Mouse (Mus musculus) hindbrain, embryonic 16.5 days (tissue): ENCODE data around the gene Bbc3. TPM values are rescaled to one million over a fixed set of nuclear protein-coding genes. Genes with fewer than 3 reads are reported as not detected.

Experiments
- ATAC-seq: fragments of 200-750 bp; cut with Nextera tagmentation; 2 replicates; pipeline ENCODE4 v1.8.0; 2017; ENCODE audit warnings: moderate TSS enrichment, moderate library complexity
- H3K27ac ChIP-seq: fragments of 300-500 bp; sonication (generic); 2 replicates; pipeline ENCODE4 v1.5.1; 2014; ENCODE audit warnings: low read depth, mild to moderate bottlenecking, control low read depth, low read length, moderate library complexity
- H3K27me3 ChIP-seq: fragments of 300-500 bp; sonication (generic); replicated peaks from 2 replicates; pipeline ENCODE4 v1.6.1; 2014; ENCODE audit warnings: low read length; ENCODE audit not compliant: control insufficient read depth, insufficient read depth
- H3K36me3 ChIP-seq: fragments of 300-500 bp; sonication (generic); 2 replicates; pipeline ENCODE4 v1.6.1; 2014; ENCODE audit warnings: mild to moderate bottlenecking, low read length, moderate library complexity, mixed read lengths; ENCODE audit not compliant: control insufficient read depth, insufficient read depth
- H3K4me1 ChIP-seq: fragments of 300-500 bp; sonication (generic); 2 replicates; pipeline ENCODE4 v1.6.1; 2014; ENCODE audit warnings: low read depth, low read length; ENCODE audit not compliant: control insufficient read depth, insufficient read depth
- H3K4me2 ChIP-seq: fragments of 300-500 bp; sonication (generic); 2 replicates; pipeline ENCODE4 v1.6.1; 2014; ENCODE audit warnings: mild to moderate bottlenecking, low read length, control low read depth, moderate library complexity
- H3K4me3 ChIP-seq: fragments of 300-500 bp; sonication (generic); 2 replicates; pipeline ENCODE4 v1.5.1; 2014; ENCODE audit warnings: mild to moderate bottlenecking, low read length, control low read depth, moderate library complexity
- H3K9ac ChIP-seq: fragments of 300-500 bp; sonication (generic); 2 replicates; pipeline ENCODE4 v1.6.1; 2014; ENCODE audit warnings: low read depth, mild to moderate bottlenecking, control low read depth, low read length, moderate library complexity
- H3K9me3 ChIP-seq: fragments of 300-500 bp; sonication (generic); 2 replicates; pipeline ENCODE4 v1.6.1; 2014; ENCODE audit warnings: mild to moderate bottlenecking, low read length, moderate library complexity; ENCODE audit not compliant: control insufficient read depth
- WGBS: fragments of 180-500 bp; shearing (Covaris S2); extraction: QIAGEN DNeasy Blood & Tissue Kit; methylation state at CpG from one replicate; pipeline ENCODE4 v1.1.7; 2014; 5-methylcytosine and 5-hydroxymethylcytosine counted together
- polyA plus RNA-seq: library from polyadenylated mRNA; unstranded; fragments of >200 nt; fragmentation: Nextera tagmentation; extraction: Ambion mirVana; gene quantifications from 2 replicates; pipeline ENCODE4 v1.2.1, GENCODE M21; 2015

Bbc3 gene
- polyA plus RNA-seq, 1 experiment from 2014 or later = 32.7 TPM

DNA sequence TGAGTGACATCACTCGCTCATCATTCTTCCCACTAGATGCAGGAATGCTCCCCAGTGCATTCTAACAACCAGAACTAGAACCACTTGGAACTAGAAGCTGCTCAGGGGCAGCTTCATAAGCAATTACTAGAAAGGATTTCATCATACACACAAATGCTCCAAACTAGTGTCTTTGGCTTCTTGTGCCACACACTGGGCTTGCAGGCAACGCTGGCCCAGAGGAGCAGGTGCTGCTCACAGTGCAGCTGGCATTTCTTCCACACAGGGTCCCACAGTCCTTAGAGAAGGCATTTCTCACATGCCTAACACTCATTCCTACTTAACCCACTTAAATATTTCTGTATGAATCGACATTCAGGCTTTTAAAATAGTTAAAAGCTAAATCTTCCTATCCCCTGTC is 49.4 kb downstream of the Bbc3 start:
- H3K4me2 ChIP-seq = no peak overlapping the region
- no peak overlapping the region for H3K4me3 ChIP-seq
- H3K27ac ChIP-seq = no peak overlapping the region
- H3K36me3 ChIP-seq = peaks cover 19% of the 10 kb centered on the region
- no peaks in the 10 kb centered on the region for H3K27me3 ChIP-seq
- H3K4me1 ChIP-seq = no peaks in the 10 kb centered on the region
- ATAC-seq = no peak
- 85% methylated on average over 3 of the region's 3 CpGs for WGBS
- no peaks in the 10 kb centered on the region for H3K9me3 ChIP-seq
- H3K9ac ChIP-seq = no peak overlapping the region

DNA sequence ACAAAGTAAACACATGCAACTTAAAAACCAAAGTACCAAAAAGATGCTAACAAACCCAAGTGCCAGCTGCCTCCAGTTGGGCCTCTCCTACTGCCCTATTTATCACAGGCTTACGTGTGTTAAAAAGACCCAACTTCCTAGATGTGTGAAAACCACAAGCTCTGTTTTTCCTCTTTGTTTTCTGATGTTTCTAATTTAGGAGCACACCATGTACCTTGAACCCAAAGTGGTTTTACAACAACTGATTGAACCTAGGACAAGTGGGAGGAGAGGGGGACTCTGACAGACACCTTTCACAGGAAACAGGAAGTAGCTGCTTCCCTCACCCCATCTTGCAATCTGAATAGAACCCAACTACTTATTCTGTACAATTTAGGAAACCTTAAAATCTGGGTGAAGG is 56.1 kb downstream of the Bbc3 start:
- Histone ChIP-seq H3K4me1 (0 out of 2 replicates have a peak, but pooled peaks cover 2% of the 10 kb centered on the region), H3K27ac (no peak overlapping the region), H3K27me3 (no peaks in the 10 kb centered on the region), H3K4me3 (no peak overlapping the region), H3K36me3 (peaks cover 16% of the 10 kb centered on the region), H3K9ac (no peak overlapping the region), H3K9me3 (no peaks in the 10 kb centered on the region), H3K4me2 (no peak overlapping the region)
- WGBS = 81% methylated on average over 1 of the region's 1 CpGs
- no peak for ATAC-seq

DNA sequence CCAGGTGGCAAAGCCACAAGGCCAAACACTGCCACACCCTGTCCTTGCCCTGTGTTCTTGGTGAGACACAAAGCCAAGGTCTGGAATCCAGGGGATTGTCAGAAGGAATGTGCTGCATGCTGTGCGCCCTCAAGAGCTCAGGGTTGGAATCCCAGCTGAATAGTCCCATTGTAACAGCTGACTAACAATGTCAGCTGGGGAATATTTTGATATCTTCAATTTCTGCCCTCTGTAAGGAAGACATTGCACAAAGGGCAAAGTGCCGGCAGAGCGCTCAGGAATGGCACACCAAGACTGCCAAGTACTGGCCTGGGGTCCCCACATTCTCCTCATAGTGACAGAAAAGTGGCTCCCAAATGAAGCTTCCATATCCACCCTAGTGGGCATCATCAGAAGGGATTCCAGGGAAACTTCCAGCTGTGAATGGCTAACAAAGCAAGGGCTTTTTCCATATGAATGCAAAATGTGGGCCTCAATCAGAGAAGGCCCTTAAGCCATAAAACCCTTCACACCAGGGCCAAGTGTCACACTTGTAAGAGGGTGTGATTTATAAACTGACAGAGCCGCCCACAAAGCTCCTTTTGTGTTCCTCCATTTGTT is 56.8 kb downstream of the Bbc3 start:
- Histone ChIP-seq H3K27ac (0 out of 2 replicates have a peak overlapping the region, but pooled peaks have one; percentile 34), H3K9ac (no peak overlapping the region), H3K4me3 (no peak overlapping the region), H3K36me3 (peaks cover 16% of the 10 kb centered on the region), H3K4me1 (0 out of 2 replicates have a peak, but pooled peaks cover 2% of the 10 kb centered on the region), H3K4me2 (no peak overlapping the region), H3K9me3 (no peaks in the 10 kb centered on the region), H3K27me3 (no peaks in the 10 kb centered on the region)
- 17% methylated on average over 4 of the region's 4 CpGs for WGBS
- peak; percentile 45; the same call in 1 of the 2 replicates for ATAC-seq

DNA sequence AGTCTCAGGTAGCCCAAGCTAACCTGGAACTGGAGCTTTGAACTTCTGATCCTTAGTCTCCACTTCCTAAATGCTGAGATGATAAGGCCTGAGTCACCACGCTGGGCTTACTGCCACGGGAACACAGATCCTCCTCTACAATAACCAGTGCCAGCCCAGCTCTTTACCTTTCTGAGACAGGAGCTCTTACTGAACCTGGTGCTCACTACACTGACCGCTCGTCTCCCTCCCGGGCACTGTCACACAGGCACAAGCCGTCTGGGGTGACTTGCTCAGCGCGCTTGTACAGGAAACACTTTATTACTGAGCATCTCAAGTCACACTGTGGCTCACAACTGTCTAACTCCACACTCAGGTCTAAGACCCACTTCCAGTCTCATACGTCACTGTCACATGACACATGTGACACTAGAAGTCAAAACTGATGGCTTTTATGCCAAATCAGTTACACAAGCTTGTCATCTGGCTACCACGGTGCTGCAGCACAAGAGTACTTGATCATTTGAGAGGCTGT is 58.0 kb downstream of the Bbc3 start:
- H3K9me3 ChIP-seq = no peaks in the 10 kb centered on the region
- H3K4me3 ChIP-seq = no peak overlapping the region
- peaks cover 19% of the 10 kb centered on the region for H3K36me3 ChIP-seq
- 0 out of 2 replicates have a peak, but pooled peaks cover 2% of the 10 kb centered on the region for H3K4me1 ChIP-seq
- H3K4me2 ChIP-seq = no peak overlapping the region
- no peak overlapping the region for H3K9ac ChIP-seq
- ATAC-seq = no peak
- H3K27ac ChIP-seq = no peak overlapping the region
- H3K27me3 ChIP-seq = no peaks in the 10 kb centered on the region
- 51% methylated on average over 10 of the region's 10 CpGs for WGBS

DNA sequence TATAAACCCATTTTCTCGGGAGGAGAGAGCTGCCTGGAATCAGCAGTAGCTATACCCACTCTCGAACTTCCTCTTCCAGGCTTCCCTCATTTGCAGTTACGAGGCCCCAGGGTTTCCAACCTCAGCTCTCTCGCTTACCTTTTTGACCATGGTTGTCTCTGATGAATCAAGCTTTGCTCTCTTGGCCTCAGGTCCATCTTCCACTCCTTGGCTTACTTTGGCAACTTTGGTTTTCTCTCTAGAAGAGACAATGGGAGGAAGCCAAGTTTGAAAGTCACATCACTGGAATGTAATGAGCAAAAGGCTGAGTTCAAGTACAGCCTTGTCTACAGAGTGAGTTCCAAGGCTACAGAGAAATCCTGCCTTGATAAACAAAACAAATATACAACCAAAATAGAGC is 58.5 kb downstream of the Bbc3 start:
- Histone ChIP-seq H3K27me3 (no peaks in the 10 kb centered on the region), H3K9me3 (no peaks in the 10 kb centered on the region), H3K4me3 (no peak overlapping the region), H3K4me2 (no peak overlapping the region), H3K9ac (no peak overlapping the region), H3K36me3 (peaks cover 19% of the 10 kb centered on the region), H3K4me1 (0 out of 2 replicates have a peak, but pooled peaks cover 2% of the 10 kb centered on the region), H3K27ac (no peak overlapping the region)
- WGBS = 70% methylated on average over 4 of the region's 4 CpGs
- ATAC-seq = no peak

Other genes with a start within 250 kb of the Bbc3 start
- gene Zfp541, start 246.6 kb upstream of the Bbc3 start, polyA plus RNA-seq = 0.09 and 0.16 TPM in 2 replicates
- gene Napa, start 209.9 kb upstream of the Bbc3 start, polyA plus RNA-seq = 236 and 255 TPM in 2 replicates
- 48.3 and 49.8 TPM in 2 replicates for gene Kptn, start 188.5 kb upstream of the Bbc3 start, polyA plus RNA-seq
- 1.1 and 1.2 TPM in 2 replicates for gene Slc8a2, start 178.6 kb upstream of the Bbc3 start, polyA plus RNA-seq
- 96.6 and 122 TPM in 2 replicates for gene Meis3, start 133.3 kb upstream of the Bbc3 start, polyA plus RNA-seq
- gene Dhx34, start 86.4 kb upstream of the Bbc3 start, polyA plus RNA-seq = 9.6 and 13.3 TPM in 2 replicates
- gene C5ar2, start 64.2 kb upstream of the Bbc3 start, polyA plus RNA-seq = 0.07 and 0.13 TPM in 2 replicates
- gene C5ar1, start 48.9 kb upstream of the Bbc3 start, polyA plus RNA-seq = 2.1 and 2.4 TPM in 2 replicates
- gene Inafm1, start 34.8 kb upstream of the Bbc3 start, polyA plus RNA-seq = 55.5 and 62.4 TPM in 2 replicates
- 26.1 TPM in 2 replicates for gene Ccdc9, start 21.6 kb upstream of the Bbc3 start, polyA plus RNA-seq
- 267 and 272 TPM in 2 replicates for gene Sae1, start 79.4 kb downstream of the Bbc3 start, polyA plus RNA-seq
- gene Zc3h4, start 92.5 kb downstream of the Bbc3 start, polyA plus RNA-seq = 11.7 and 13.4 TPM in 2 replicates
- 77.0 and 86.9 TPM in 2 replicates for gene Tmem160, start 144.4 kb downstream of the Bbc3 start, polyA plus RNA-seq
- 5.4 and 6.3 TPM in 2 replicates for gene Npas1, start 169.3 kb downstream of the Bbc3 start, polyA plus RNA-seq